Comparison of ENCODE assay signal across 8 mouse cellular contexts in genomic region chr11:109863194-109863746, GRCm38 (mm10). TPM values are rescaled to one million over a fixed set of nuclear protein-coding genes. Genes with fewer than 3 reads are reported as not detected.
DNase-seq lines count a peak whose midpoint lies in the region; ATAC-seq and TF ChIP-seq lines count a peak whose summit lies in the region.

No protein-coding gene starts in this region.

- H3K27me3 ChIP-seq in intestine, postnatal 0 days (replicated peaks; ENCODE audit: control insufficient read depth, insufficient read depth, low read length): no peaks in the 10 kb centered on the region
- H3K27me3 ChIP-seq in intestine, embryonic 15.5 days (replicated peaks): no peaks in the 10 kb centered on the region
- H3K27me3 ChIP-seq in forebrain, embryonic 13.5 days: no peaks in the 10 kb centered on the region
- no peaks in the 10 kb centered on the region for H3K27me3 ChIP-seq in neural tube, embryonic 15.5 days (replicated peaks)

- peak; percentile 82 for DNase-seq in ES-CJ7 (ENCODE audit: low read depth, low spot score)
- DNase-seq in brain, embryonic 14.5 days (ENCODE audit: low read depth): peak; percentile 71
- peak; percentile 55 for DNase-seq in left cerebral cortex, postnatal 4 days
- peak; percentile 84 for DNase-seq in naive thymus-derived CD4-positive, alpha-beta T cell, adult 2 months (ENCODE audit: low read depth)

- peak; percentile 83 for TF ChIP-seq CTCF in intestine, postnatal 0 days (IDR thresholded peaks at IDR 0.05; ENCODE audit: low read depth)
- TF ChIP-seq CTCF in brain, embryonic 14.5 days (IDR thresholded peaks at IDR 0.05; ENCODE audit: borderline replicate concordance, extremely low read depth, insufficient read depth, insufficient read length): peak; percentile 73; the same call in 1 of the 2 replicates

- H3K27ac ChIP-seq in intestine, postnatal 0 days (ENCODE audit: low read depth, low read length): no peak overlapping the region
- H3K27ac ChIP-seq in intestine, embryonic 15.5 days: no peak overlapping the region
- no peak overlapping the region for H3K27ac ChIP-seq in forebrain, embryonic 13.5 days
- H3K27ac ChIP-seq in neural tube, embryonic 15.5 days (replicated peaks): no peak overlapping the region

- no peak overlapping the region for H3K4me3 ChIP-seq in intestine, postnatal 0 days (ENCODE audit: low read depth, low read length)
- H3K4me3 ChIP-seq in intestine, embryonic 15.5 days (replicated peaks): no peak overlapping the region
- no peak overlapping the region for H3K4me3 ChIP-seq in forebrain, embryonic 13.5 days
- no peak overlapping the region for H3K4me3 ChIP-seq in neural tube, embryonic 15.5 days (replicated peaks)

- ATAC-seq in intestine, postnatal 0 days: no peak
- ATAC-seq in intestine, embryonic 15.5 days: no peak
- ATAC-seq in forebrain, embryonic 13.5 days: peak; percentile 25; the same call in 1 of the 2 replicates
- no peak; the same call in 1 of the 2 replicates for ATAC-seq in neural tube, embryonic 15.5 days (ENCODE audit: low FRiP score)

- no peaks in the 10 kb centered on the region for H3K4me1 ChIP-seq in intestine, postnatal 0 days (replicated peaks; ENCODE audit: control insufficient read depth, insufficient read depth, low read length)
- 0 out of 2 replicates have a peak, but pooled peaks cover 4% of the 10 kb centered on the region for H3K4me1 ChIP-seq in intestine, embryonic 15.5 days (replicated peaks)
- H3K4me1 ChIP-seq in forebrain, embryonic 13.5 days: 0 out of 2 replicates have a peak, but pooled peaks cover 5% of the 10 kb centered on the region
- peaks cover 7% of the 10 kb centered on the region for H3K4me1 ChIP-seq in neural tube, embryonic 15.5 days

- no peak for TF ChIP-seq POLR2A in brain, embryonic 14.5 days (IDR thresholded peaks at IDR 0.05; ENCODE audit: borderline replicate concordance, extremely low read depth, insufficient read depth, insufficient read length, poor library complexity, severe bottlenecking)

- no peaks in the 10 kb centered on the region for H3K9me3 ChIP-seq in intestine, postnatal 0 days (ENCODE audit: control insufficient read depth)
- peaks cover 3% of the 10 kb centered on the region; the same call in 1 of the 2 replicates for H3K9me3 ChIP-seq in intestine, embryonic 15.5 days
- H3K9me3 ChIP-seq in forebrain, embryonic 13.5 days (replicated peaks): no peaks in the 10 kb centered on the region
- no peaks in the 10 kb centered on the region for H3K9me3 ChIP-seq in neural tube, embryonic 15.5 days (replicated peaks)

- WGBS in intestine, postnatal 0 days: 66% methylated on average over 9 of the region's 9 CpGs
- WGBS in intestine, embryonic 15.5 days: 70% methylated on average over 9 of the region's 9 CpGs
- 72% methylated on average over 9 of the region's 9 CpGs for WGBS in forebrain, embryonic 13.5 days
- 70% methylated on average over 9 of the region's 9 CpGs for WGBS in neural tube, embryonic 15.5 days

- H3K36me3 ChIP-seq in intestine, postnatal 0 days (ENCODE audit: control insufficient read depth, insufficient read depth): no peaks in the 10 kb centered on the region
- no peaks in the 10 kb centered on the region for H3K36me3 ChIP-seq in intestine, embryonic 15.5 days
- H3K36me3 ChIP-seq in forebrain, embryonic 13.5 days (ENCODE audit: poor library complexity, severe bottlenecking): no peaks in the 10 kb centered on the region
- no peaks in the 10 kb centered on the region for H3K36me3 ChIP-seq in neural tube, embryonic 15.5 days

- intact Hi-C loops in left cerebral cortex, postnatal 4 days (cut with DNase I): no loop called here

- H3K9ac ChIP-seq in intestine, postnatal 0 days (ENCODE audit: low read depth, low read length): no peak overlapping the region
- no peak overlapping the region for H3K9ac ChIP-seq in intestine, embryonic 15.5 days
- H3K9ac ChIP-seq in forebrain, embryonic 13.5 days: no peak overlapping the region
- no peak overlapping the region for H3K9ac ChIP-seq in neural tube, embryonic 15.5 days (replicated peaks)

- no peak overlapping the region for H3K4me2 ChIP-seq in intestine, postnatal 0 days (replicated peaks; ENCODE audit: low read depth)
- no peak overlapping the region for H3K4me2 ChIP-seq in intestine, embryonic 15.5 days (replicated peaks)
- no peak overlapping the region for H3K4me2 ChIP-seq in forebrain, embryonic 13.5 days
- H3K4me2 ChIP-seq in neural tube, embryonic 15.5 days: no peak overlapping the region

RNA-seq across cellular contexts. Expression of gene 1700012B07Rik, which starts 35.4 kb away (rescaled TPM):
- polyA plus RNA-seq in intestine, postnatal 0 days (2015; fragmentation: Nextera tagmentation; extraction: Ambion mirVana): not detected in 2 replicates
- polyA plus RNA-seq in intestine, embryonic 15.5 days (2015; fragmentation: Nextera tagmentation; extraction: Ambion mirVana): not detected in 2 replicates
- polyA plus RNA-seq in brain, embryonic 14.5 days (2012; rRNA removed): 0.15 TPM in 1 of 2 replicates, not detected in the other
- not detected in 2 replicates for polyA plus RNA-seq in forebrain, embryonic 13.5 days (2015; fragmentation: Nextera tagmentation; extraction: Ambion mirVana)
- total RNA-seq in left cerebral cortex, postnatal 4 days (2021): not detected
- polyA plus RNA-seq in neural tube, embryonic 15.5 days (2015; fragmentation: Nextera tagmentation; extraction: Ambion mirVana): not detected in 2 replicates
